Mouse (Mus musculus) cortical plate, adult 2 months (tissue): ENCODE results near the gene Gm29564. TPM values are rescaled to one million over a fixed set of nuclear protein-coding genes. Genes with fewer than 3 reads are reported as not detected.
"Not testable (repeated sequence)": the region's sequence is repeated elsewhere in the genome, so short reads cannot be mapped to it uniquely, and the experiment has no call there.

Source experiments
- H3K27ac ChIP-seq: fragments of 200-500 bp; 2 replicates; pipeline ENCODE4 v1.5.1; 2012; ENCODE audit warnings: low read length, control low read depth, inconsistent platforms; ENCODE audit not compliant: insufficient read depth
- H3K4me1 ChIP-seq: fragments of 200-500 bp; 2 replicates; pipeline ENCODE4 v1.6.1; 2011; ENCODE audit warnings: low read length; ENCODE audit not compliant: control insufficient read depth, insufficient read depth
- H3K4me3 ChIP-seq: fragments of 200-500 bp; 2 replicates; pipeline ENCODE4 v1.5.1; 2011; ENCODE audit warnings: mild to moderate bottlenecking, low read length, control low read depth; ENCODE audit not compliant: insufficient read depth
- polyA plus RNA-seq: library from polyadenylated mRNA; depleted of rRNA; stranded (reverse); fragments of >200 nt; gene quantifications from 2 replicates; pipeline ENCODE4 v1.2.3, GENCODE M21; 2012; rRNA removed

Gm29564 gene
- polyA plus RNA-seq = not detected in 2 replicates

DNA sequence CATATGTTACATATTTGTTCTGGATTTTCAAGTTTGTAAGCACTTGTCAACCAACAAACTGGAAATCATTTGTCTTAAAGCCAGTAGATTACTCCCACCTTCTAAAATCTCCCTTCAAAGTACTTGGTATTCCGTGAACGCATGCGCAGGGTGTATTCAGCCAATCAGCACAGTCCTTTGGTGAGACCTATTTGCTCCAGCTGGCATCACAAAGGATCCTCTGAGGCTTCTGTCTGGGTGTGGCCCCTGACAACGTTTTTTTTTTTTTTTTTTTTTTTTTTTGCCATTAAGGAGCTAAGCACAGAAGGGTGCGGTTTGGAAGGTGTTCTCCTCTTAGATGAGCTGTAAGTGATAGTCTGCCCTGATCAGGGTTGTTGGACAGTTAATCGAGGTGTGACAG is at the start of gene Gm29564:
TSS of gene Gm29564 (plus strand) at position 301 of the 400 bp plus-strand sequence.
- not testable (repeated sequence) for H3K4me1 ChIP-seq, H3K4me3 ChIP-seq, H3K27ac ChIP-seq

Other genes starting within 250 kb of the Gm29564 start
- not detected in 2 replicates for gene Gm20867, start 249.8 kb upstream of the Gm29564 start, polyA plus RNA-seq